Mouse (Mus musculus): ENCODE measurements around the gene Wrap53. TPM values are rescaled to one million over a fixed set of nuclear protein-coding genes. Genes with fewer than 3 reads are reported as not detected.
A peak's percentile ranks its signal among the peaks of the same experiment; 100 is the strongest.
"Not testable (repeated sequence)": the region's sequence is repeated elsewhere in the genome, so short reads cannot be mapped to it uniquely, and the experiment has no call there.

The Wrap53 gene
- polyA plus RNA-seq, 1 experiment from 2014 or later, result 26.9 TPM

DNA sequence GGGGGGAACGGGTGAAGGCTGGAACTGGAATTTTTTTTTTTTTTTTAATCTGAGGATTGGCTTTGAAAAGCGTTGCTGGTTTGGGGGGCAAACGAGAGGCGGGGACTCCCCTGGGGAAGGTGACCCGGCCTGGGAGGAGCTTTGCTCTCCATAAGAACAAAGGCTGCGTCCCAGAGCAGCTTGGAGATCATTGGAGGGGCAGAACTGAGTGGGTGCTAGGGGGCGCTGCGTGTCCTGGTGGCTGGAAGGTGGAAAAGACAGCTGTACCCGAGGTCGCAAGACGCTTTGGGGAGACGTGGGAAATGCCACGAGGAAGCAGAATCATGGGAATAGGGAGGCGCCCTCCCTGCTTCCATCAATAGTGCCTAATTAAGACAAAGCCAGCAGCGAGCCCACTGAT lies 33.0 kb downstream of the Wrap53 start:
- H3K4me1 ChIP-seq, result peaks cover 34% of the 10 kb centered on the region
- peak overlapping the region; percentile 47 for H3K4me3 ChIP-seq
- peak overlapping the region; percentile 67 for H3K9ac ChIP-seq
- 4% methylated on average over 15 of the region's 15 CpGs for WGBS
- ATAC-seq (ENCODE audit: insufficient number of reproducible peaks, insufficient read depth, low FRiP score, low TSS enrichment, low read depth), result no peak
- no peaks in the 10 kb centered on the region for H3K9me3 ChIP-seq
- H3K27ac ChIP-seq, result peak overlapping the region; percentile 91
- H3K27me3 ChIP-seq, result no peaks in the 10 kb centered on the region
- peak overlapping the region; percentile 68 for H3K4me2 ChIP-seq
- H3K36me3 ChIP-seq, result no peaks in the 10 kb centered on the region

DNA sequence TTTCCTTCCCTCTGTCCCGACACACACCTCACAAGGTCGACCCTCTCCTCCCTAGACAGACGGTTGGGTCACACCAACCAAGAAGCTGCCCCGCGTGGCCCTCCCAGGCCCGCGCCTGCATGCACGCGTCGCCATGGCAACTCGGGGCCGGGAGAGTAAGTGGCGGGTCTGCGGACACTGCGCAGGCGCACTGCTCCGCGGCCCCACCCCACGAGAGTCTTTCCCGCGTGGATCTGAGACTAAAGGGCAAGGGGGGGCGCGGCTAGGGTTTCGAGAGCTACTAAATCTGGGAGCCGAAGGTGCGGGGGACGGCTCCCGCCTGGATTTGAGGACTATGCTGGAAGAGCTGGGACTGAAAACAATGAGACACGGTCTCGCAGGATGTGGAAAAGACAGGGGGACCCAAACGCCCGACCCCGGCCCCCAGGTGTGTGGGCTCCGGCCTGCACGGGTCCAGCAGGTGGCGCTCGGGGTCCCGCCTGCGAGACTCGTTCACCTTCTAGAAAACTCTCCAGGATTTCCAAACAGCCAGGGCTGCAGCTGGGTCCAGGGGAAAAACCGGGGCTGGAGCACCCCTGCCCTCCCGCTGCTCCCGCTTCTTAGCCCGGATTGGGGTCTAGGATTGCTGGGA lies 33.5 kb downstream of the Wrap53 start:
- Histone ChIP-seq H3K4me2 (peak overlapping the region; percentile 68), H3K4me1 (peaks cover 34% of the 10 kb centered on the region), H3K9ac (peak overlapping the region; percentile 67), H3K27me3 (no peaks in the 10 kb centered on the region), H3K4me3 (peak overlapping the region; percentile 47), H3K27ac (peak overlapping the region; percentile 91), H3K9me3 (no peaks in the 10 kb centered on the region), H3K36me3 (no peaks in the 10 kb centered on the region)
- under 1% methylated on average over 43 of the region's 44 CpGs for WGBS
- ATAC-seq (ENCODE audit: insufficient number of reproducible peaks, insufficient read depth, low FRiP score, low TSS enrichment, low read depth), result peak; percentile 82

DNA sequence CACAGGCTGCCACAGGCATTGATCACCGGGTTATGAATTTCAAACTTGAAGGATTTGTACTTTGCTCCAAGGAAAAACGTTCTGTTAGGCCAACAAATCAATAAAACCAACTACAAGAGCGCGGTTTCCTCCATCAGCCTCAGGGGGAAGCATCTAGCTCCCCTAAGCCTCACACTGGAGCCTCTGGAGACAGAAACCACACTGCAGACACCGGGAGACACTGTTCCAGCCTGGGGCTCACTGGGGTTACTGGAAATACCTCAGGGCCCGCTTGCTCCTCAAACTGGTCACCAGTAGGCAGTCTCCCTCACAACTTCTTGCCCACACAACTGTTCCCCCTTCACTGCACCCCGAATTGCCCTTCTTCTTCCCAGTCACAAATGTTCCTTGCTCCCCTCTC lies 34.1 kb downstream of the Wrap53 start:
- WGBS, result 4% methylated on average over 7 of the region's 7 CpGs
- peaks cover 34% of the 10 kb centered on the region for H3K4me1 ChIP-seq

DNA sequence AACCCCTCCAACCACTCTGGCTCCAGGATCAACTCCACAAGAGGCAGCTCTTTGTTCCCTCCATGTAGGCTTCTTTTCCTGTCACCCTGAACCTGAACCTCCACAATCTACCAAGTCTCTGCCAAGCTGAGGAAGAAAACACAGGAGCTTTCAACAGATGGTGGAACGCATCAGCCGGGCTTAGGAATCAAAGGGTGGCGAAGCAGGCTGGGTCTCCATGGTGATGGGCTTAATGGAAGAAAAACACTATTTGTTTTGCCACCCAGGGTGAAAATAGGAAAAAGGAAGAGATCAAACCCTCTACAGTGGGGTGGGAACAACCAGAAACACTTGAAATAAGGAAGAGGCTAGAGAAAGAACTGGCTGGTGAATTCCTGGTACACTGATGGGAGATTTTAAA lies 36.5 kb downstream of the Wrap53 start:
- H3K27me3 ChIP-seq, result no peaks in the 10 kb centered on the region
- 0 out of 2 replicates have a peak overlapping the region, but pooled peaks have one; percentile 8 for H3K27ac ChIP-seq
- no peaks in the 10 kb centered on the region for H3K36me3 ChIP-seq
- peaks cover 32% of the 10 kb centered on the region for H3K4me1 ChIP-seq
- ATAC-seq (ENCODE audit: insufficient number of reproducible peaks, insufficient read depth, low FRiP score, low TSS enrichment, low read depth), result no peak
- no peak overlapping the region for H3K4me2 ChIP-seq
- H3K9me3 ChIP-seq, result no peaks in the 10 kb centered on the region
- H3K4me3 ChIP-seq, result no peak overlapping the region
- no peak overlapping the region for H3K9ac ChIP-seq
- 51% methylated on average over 3 of the region's 3 CpGs for WGBS

More for the DNA sequence above, 34.1 kb downstream of the Wrap53 start:
- peak overlapping the region; percentile 91 for H3K27ac ChIP-seq
- no peaks in the 10 kb centered on the region for H3K36me3 ChIP-seq
- H3K4me2 ChIP-seq, result peak overlapping the region; percentile 68
- H3K9me3 ChIP-seq, result no peaks in the 10 kb centered on the region
- ATAC-seq (ENCODE audit: insufficient number of reproducible peaks, insufficient read depth, low FRiP score, low TSS enrichment, low read depth), result no peak
- no peaks in the 10 kb centered on the region for H3K27me3 ChIP-seq
- H3K4me3 ChIP-seq, result peak overlapping the region; percentile 47
- H3K9ac ChIP-seq, result peak overlapping the region; percentile 67

DNA sequence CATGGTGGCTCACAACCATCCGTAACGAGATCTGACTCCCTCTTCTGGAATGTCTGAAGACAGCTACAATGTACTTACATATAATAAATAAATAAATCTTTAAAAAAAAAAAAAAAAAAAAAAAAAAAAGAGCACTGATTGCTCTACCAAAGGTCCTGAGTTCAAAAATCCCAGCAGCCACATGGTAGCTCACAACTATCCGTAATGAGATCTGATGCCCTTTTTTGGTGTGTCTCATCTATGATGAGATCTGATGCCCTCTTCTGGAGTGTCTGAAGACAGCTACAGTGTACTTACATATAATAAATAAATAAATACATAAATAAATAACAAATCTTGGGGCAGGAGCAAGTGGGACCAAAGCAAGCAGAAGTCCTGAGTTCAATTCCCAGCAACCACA lies 38.3 kb downstream of the Wrap53 start:
- peaks cover 22% of the 10 kb centered on the region for H3K4me1 ChIP-seq
- H3K27ac ChIP-seq; H3K4me2 ChIP-seq; ATAC-seq (ENCODE audit: insufficient number of reproducible peaks, insufficient read depth, low FRiP score, low TSS enrichment, low read depth); H3K4me3 ChIP-seq; H3K9me3 ChIP-seq; H3K36me3 ChIP-seq; H3K9ac ChIP-seq; H3K27me3 ChIP-seq: not testable (repeated sequence)
- WGBS, result 60% methylated on average over 3 of the region's 3 CpGs

DNA sequence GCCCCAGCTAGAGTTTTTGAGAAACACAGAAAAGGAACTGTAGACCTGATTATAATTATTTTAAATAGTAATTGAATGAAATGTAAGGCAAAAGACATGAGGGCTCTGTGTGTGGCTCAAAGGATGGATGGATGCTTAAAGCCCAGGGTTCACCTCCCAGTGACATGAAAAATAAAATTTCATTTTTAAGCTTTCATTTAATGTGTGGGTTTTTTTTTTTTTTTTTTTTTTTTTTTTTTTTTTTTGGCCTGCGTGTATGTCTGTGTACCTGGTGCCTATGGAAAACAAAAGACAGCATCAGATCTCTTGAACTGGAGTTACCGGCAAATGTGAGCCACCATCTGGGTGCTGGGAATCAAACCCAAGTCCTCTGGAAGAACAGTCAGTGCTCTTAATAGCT lies 39.4 kb downstream of the Wrap53 start:
- ATAC-seq (ENCODE audit: insufficient number of reproducible peaks, insufficient read depth, low FRiP score, low TSS enrichment, low read depth), result no peak
- 96% methylated on average over 2 of the region's 2 CpGs for WGBS

DNA sequence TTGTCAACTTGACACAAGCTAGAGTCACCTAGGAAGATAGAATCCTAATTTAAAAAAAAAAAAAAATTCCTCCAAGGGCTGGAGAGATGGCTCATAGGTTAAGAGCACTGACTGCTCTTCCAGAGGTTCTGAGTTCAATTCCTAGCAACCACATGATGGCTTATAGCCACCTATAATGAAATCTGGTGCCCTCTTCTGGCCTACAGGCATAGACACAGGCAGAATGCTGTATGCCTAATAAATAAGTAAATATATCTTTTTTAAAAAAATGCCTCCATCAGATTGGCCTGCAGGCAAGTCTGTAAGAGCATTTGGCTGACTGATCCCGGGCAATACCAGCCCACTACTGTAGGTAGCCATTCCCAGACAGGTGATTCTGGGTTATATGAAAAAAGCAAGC lies 45.1 kb downstream of the Wrap53 start:
- H3K36me3 ChIP-seq, result no peaks in the 10 kb centered on the region
- no peaks in the 10 kb centered on the region for H3K27me3 ChIP-seq
- H3K27ac ChIP-seq, result no peak overlapping the region
- ATAC-seq (ENCODE audit: insufficient number of reproducible peaks, insufficient read depth, low FRiP score, low TSS enrichment, low read depth), result no peak
- WGBS, result 74% methylated on average over 1 of the region's 1 CpGs
- H3K4me1 ChIP-seq, result peaks cover 16% of the 10 kb centered on the region
- no peak overlapping the region for H3K4me3 ChIP-seq
- H3K4me2 ChIP-seq, result no peak overlapping the region
- H3K9ac ChIP-seq, result no peak overlapping the region
- H3K9me3 ChIP-seq, result no peaks in the 10 kb centered on the region

More for the DNA sequence above, 39.4 kb downstream of the Wrap53 start:
- Histone ChIP-seq H3K4me1 (peaks cover 23% of the 10 kb centered on the region), H3K36me3 (no peaks in the 10 kb centered on the region), H3K4me3 (no peak overlapping the region), H3K27ac (no peak overlapping the region), H3K9me3 (no peaks in the 10 kb centered on the region), H3K27me3 (no peaks in the 10 kb centered on the region), H3K9ac (no peak overlapping the region), H3K4me2 (no peak overlapping the region)

DNA sequence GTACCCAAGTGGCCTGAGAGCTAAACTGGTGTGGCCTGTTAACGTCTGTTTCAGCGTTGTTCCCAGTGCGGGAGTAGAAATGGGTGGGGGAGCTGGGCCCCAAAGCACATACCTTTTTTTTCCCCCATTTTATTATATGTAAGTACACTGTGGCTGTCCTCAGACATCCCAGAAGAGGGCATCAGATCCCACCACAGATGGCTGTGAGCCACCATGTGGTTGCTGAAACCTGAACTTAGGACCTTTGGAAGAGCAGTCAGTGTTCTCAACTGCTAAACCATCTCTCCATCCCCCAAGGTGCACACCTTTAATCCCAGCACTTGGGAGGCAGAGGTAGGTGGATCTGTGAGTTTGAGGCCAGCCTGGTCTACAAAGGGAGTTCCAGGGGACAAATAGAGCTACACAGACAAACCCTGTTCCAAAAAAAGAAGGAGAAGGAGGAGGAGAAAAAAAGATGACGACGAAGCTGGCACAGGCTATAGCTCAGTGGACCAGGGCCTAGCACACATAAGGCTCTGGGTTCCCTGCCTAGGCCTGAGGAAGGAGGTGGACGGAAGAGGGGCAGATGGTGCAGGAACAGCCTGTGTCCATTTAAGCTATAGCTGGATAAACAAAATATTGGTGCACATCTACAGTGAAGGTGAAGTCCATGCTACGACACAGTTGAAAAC lies 47.4 kb downstream of the Wrap53 start:
- Histone ChIP-seq H3K36me3 (no peaks in the 10 kb centered on the region), H3K4me2 (no peak overlapping the region), H3K4me3 (no peak overlapping the region), H3K27ac (no peak overlapping the region), H3K9ac (0 out of 2 replicates have a peak overlapping the region, but pooled peaks have one; percentile 8), H3K27me3 (no peaks in the 10 kb centered on the region), H3K4me1 (peaks cover 16% of the 10 kb centered on the region), H3K9me3 (no peaks in the 10 kb centered on the region)
- WGBS, result 73% methylated on average over 7 of the region's 7 CpGs
- no peak for ATAC-seq (ENCODE audit: insufficient number of reproducible peaks, insufficient read depth, low FRiP score, low TSS enrichment, low read depth)

DNA sequence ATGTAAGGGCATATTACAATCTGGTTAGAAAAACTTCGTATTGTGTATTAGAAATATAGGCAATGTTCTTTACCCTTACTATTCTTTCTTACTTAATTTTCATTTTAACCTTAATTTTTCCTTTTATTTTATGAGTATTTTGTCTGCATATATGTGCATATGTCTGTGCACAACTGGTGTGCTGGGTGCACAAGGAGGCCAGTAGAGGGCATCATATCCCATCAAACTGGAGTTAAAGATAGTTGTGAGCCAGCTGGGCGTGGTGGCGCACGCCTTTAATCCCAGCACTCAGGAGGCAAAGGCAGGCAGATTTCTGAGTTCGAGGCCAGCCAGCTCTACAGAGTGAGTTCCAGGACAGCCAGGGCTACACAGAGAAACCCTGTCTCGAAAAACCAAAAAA lies 49.3 kb downstream of the Wrap53 start:
- not testable (repeated sequence) for H3K4me2 ChIP-seq; ATAC-seq (ENCODE audit: insufficient number of reproducible peaks, insufficient read depth, low FRiP score, low TSS enrichment, low read depth); H3K9ac ChIP-seq; H3K36me3 ChIP-seq; H3K27ac ChIP-seq; H3K4me3 ChIP-seq; H3K9me3 ChIP-seq; H3K27me3 ChIP-seq
- peaks cover 16% of the 10 kb centered on the region for H3K4me1 ChIP-seq
- WGBS, result 89% methylated on average over 6 of the region's 6 CpGs

DNA sequence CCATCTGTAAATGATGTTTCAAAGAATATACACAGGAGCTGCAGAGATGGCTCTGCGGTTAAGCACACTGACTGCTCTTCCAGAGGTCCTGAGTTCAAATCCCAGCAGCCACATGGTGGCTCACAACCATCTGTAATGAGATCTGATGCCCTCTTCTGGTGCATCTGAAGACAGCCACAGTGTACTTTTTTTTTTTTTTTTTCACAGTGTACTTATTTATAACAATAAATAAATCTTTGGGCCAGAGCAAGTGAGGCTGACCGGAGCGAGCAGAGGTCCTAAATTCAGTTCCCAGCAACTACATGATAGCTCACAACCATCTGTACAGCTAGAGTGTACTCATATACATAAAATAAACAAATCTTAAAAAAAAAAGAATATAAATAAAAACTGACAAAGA lies 49.8 kb downstream of the Wrap53 start:
- not testable (repeated sequence) for H3K4me2 ChIP-seq; H3K36me3 ChIP-seq; H3K4me3 ChIP-seq; H3K27ac ChIP-seq; H3K9ac ChIP-seq; ATAC-seq (ENCODE audit: insufficient number of reproducible peaks, insufficient read depth, low FRiP score, low TSS enrichment, low read depth); H3K9me3 ChIP-seq; H3K27me3 ChIP-seq
- WGBS, result 93% methylated on average over 3 of the region's 3 CpGs
- H3K4me1 ChIP-seq, result peaks cover 14% of the 10 kb centered on the region

DNA sequence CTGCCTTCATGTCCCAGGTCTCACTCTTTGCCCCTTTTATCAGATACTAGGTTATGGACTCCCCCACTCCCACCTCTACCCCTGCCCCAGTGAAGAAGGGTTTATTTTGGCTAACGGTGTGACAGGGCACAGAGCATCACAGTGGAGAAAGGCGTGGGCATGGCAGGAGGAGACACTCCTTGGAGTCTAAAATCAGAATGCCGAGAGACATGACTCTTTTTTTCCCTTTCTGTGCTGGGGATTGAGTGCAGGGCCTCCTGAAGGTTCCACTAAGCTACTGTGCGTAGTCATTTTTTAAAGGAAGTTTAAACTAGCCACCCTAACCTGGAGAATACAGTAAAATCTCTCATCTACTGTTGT lies 52.0 kb downstream of the Wrap53 start:
- peak overlapping the region; percentile 61 for H3K4me2 ChIP-seq
- H3K4me3 ChIP-seq, result no peak overlapping the region
- H3K9ac ChIP-seq, result no peak overlapping the region
- H3K4me1 ChIP-seq, result peaks cover 14% of the 10 kb centered on the region
- ATAC-seq (ENCODE audit: insufficient number of reproducible peaks, insufficient read depth, low FRiP score, low TSS enrichment, low read depth), result no peak
- H3K9me3 ChIP-seq, result no peaks in the 10 kb centered on the region
- WGBS, result 84% methylated on average over 4 of the region's 4 CpGs
- no peaks in the 10 kb centered on the region for H3K27me3 ChIP-seq
- H3K27ac ChIP-seq, result peak overlapping the region; percentile 90
- H3K36me3 ChIP-seq, result no peaks in the 10 kb centered on the region
